In genomic region chr9:86466990-86467870, GRCm38 (mm10) we compare ENCODE assay signal across 8 mouse cellular contexts. TPM values are rescaled to one million over a fixed set of nuclear protein-coding genes. Genes with fewer than 3 reads are reported as not detected.
DNase-seq lines count a peak whose midpoint lies in the region; ATAC-seq and TF ChIP-seq lines count a peak whose summit lies in the region.

Gene Dop1a, plus strand, starts transcription at chr9:86467154.

- under 1% methylated on average over 90 of the region's 93 CpGs for WGBS in forebrain, embryonic 12.5 days
- WGBS in heart, postnatal 0 days = under 1% methylated on average over 82 of the region's 93 CpGs
- WGBS in large intestine, adult 2 months = 1% methylated on average over 93 of the region's 93 CpGs
- WGBS in lung, adult 2 months = under 1% methylated on average over 93 of the region's 93 CpGs

- H3K36me3 ChIP-seq in E14TG2a.4 (ENCODE audit: insufficient read depth, low read length) = no peaks in the 10 kb centered on the region
- H3K36me3 ChIP-seq in forebrain, embryonic 12.5 days (replicated peaks) = no peaks in the 10 kb centered on the region
- no peaks in the 10 kb centered on the region for H3K36me3 ChIP-seq in heart, postnatal 0 days (replicated peaks; ENCODE audit: control insufficient read depth, insufficient read depth, low read length)

- H3K4me2 ChIP-seq in forebrain, embryonic 12.5 days = peak within 1 kb of the TSS; percentile 92
- H3K4me2 ChIP-seq in heart, postnatal 0 days (ENCODE audit: low read depth, low read length) = peak within 1 kb of the TSS; percentile 72

- peak within 1 kb of the TSS; percentile 90 for H3K9ac ChIP-seq in forebrain, embryonic 12.5 days
- peak within 1 kb of the TSS; percentile 84 for H3K9ac ChIP-seq in heart, postnatal 0 days (replicated peaks; ENCODE audit: low read depth, low read length)

- peak; percentile 55; the same call in 1 of the 2 replicates for TF ChIP-seq POLR2A in lung, adult 2 months (IDR thresholded peaks at IDR 0.05; ENCODE audit: borderline replicate concordance, extremely low read depth, low read depth, low read length)

- peak within 1 kb of the TSS; percentile 65; the same call in 1 of the 2 replicates for H3K27ac ChIP-seq in forebrain, embryonic 12.5 days
- H3K27ac ChIP-seq in heart, postnatal 0 days (ENCODE audit: low read depth) = peak within 1 kb of the TSS; percentile 76

- H3K4me3 ChIP-seq in E14TG2a.4 (replicated peaks; ENCODE audit: low read length) = peak within 1 kb of the TSS; percentile 94
- H3K4me3 ChIP-seq in forebrain, embryonic 12.5 days (replicated peaks) = peak within 1 kb of the TSS; percentile 85
- peak within 1 kb of the TSS; percentile 83 for H3K4me3 ChIP-seq in heart, postnatal 0 days (ENCODE audit: low read depth, low read length)
- peak within 1 kb of the TSS; percentile 94 for H3K4me3 ChIP-seq in lung, adult 2 months (replicated peaks; ENCODE audit: extremely low read depth, low read depth, low read length)

- peaks cover 18% of the 10 kb centered on the region for H3K4me1 ChIP-seq in E14TG2a.4 (replicated peaks; ENCODE audit: low read depth, low read length)
- peaks cover 12% of the 10 kb centered on the region for H3K4me1 ChIP-seq in forebrain, embryonic 12.5 days
- H3K4me1 ChIP-seq in heart, postnatal 0 days (ENCODE audit: control insufficient read depth, insufficient read depth) = peaks cover 8% of the 10 kb centered on the region
- H3K4me1 ChIP-seq in lung, adult 2 months (ENCODE audit: control insufficient read depth, insufficient read depth, low read length) = peaks cover 7% of the 10 kb centered on the region; the same call in 1 of the 2 replicates

- H3K9me3 ChIP-seq in E14TG2a.4 (ENCODE audit: low read length) = no peaks in the 10 kb centered on the region
- H3K9me3 ChIP-seq in forebrain, embryonic 12.5 days = no peaks in the 10 kb centered on the region
- no peaks in the 10 kb centered on the region for H3K9me3 ChIP-seq in heart, postnatal 0 days (replicated peaks; ENCODE audit: control insufficient read depth, low read length)

- TF ChIP-seq CTCF in E14TG2a.4 (conservative IDR thresholded peaks at IDR 0.05; ENCODE audit: low read length) = no peak
- TF ChIP-seq CTCF in heart, postnatal 0 days (IDR thresholded peaks at IDR 0.05; ENCODE audit: low read depth) = peak; percentile 87
- peak; percentile 50 for TF ChIP-seq CTCF in lung, adult 2 months (IDR thresholded peaks at IDR 0.05; ENCODE audit: insufficient read depth, low read length)

- no peak for TF ChIP-seq EP300 in heart, postnatal 0 days (IDR thresholded peaks at IDR 0.05; ENCODE audit: low read depth)

- peak; percentile 83 for DNase-seq in c-Kit-positive CD71-positive TER-119-positive erythroid progenitor cells, embryonic 14.5 days (ENCODE audit: low spot score)
- DNase-seq in heart, postnatal 0 days (ENCODE audit: low spot score) = peak; percentile 88
- peak; percentile 52 for DNase-seq in large intestine, adult 2 months (ENCODE audit: low read depth, low spot score)
- peak; percentile 86 for DNase-seq in lung, adult 2 months
- DNase-seq in thymus, adult 18-20 months = peak; percentile 83

- H3K27me3 ChIP-seq in E14TG2a.4 (ENCODE audit: insufficient read depth, low read length) = peaks cover 9% of the 10 kb centered on the region
- H3K27me3 ChIP-seq in forebrain, embryonic 12.5 days = peaks cover 8% of the 10 kb centered on the region
- peaks cover 8% of the 10 kb centered on the region; the same call in 1 of the 2 replicates for H3K27me3 ChIP-seq in heart, postnatal 0 days (ENCODE audit: control insufficient read depth, insufficient read depth, low read length)

- peak; percentile 94 for ATAC-seq in forebrain, embryonic 12.5 days (ENCODE audit: low FRiP score)
- peak; percentile 94 for ATAC-seq in heart, postnatal 0 days (ENCODE audit: insufficient read depth, low read depth)
- ATAC-seq in neutrophil, adult 5-6 weeks (ENCODE audit: extremely low read depth, insufficient number of reproducible peaks, low FRiP score, poor library complexity, severe bottlenecking) = peak; percentile 77

RNA-seq across cellular contexts. Expression of gene Dop1a, which starts in this region (rescaled TPM):
- polyA plus RNA-seq in forebrain, embryonic 12.5 days (2016; fragmentation: Nextera tagmentation; extraction: Ambion mirVana) = 21.2 and 21.7 TPM in 2 replicates
- total RNA-seq in heart, postnatal 0 days (2014; rRNA removed; ENCODE audit: low replicate concordance) = 21.3 and 23.1 TPM in 2 replicates
- 7.1 and 8.2 TPM in 2 replicates for polyA plus RNA-seq in heart, postnatal 0 days (2015; fragmentation: Nextera tagmentation; extraction: Ambion mirVana)
- 8.9 and 14.7 TPM in 2 replicates for polyA plus RNA-seq in large intestine, adult 2 months (2012; rRNA removed)
- 9.0 and 13.3 TPM in 2 replicates for polyA plus RNA-seq in lung, adult 2 months (2012; rRNA removed)
- total RNA-seq in neutrophil, adult 5-6 weeks (2017) = 57.0 and 57.7 TPM in 2 replicates

Comparison
In these comparisons a context has a peak if more than half of its experiments do, and no peak if none do; other contexts are left out.
1. Peak in every context shown above with its lines: DNase-seq, ATAC-seq, H3K4me3 ChIP-seq and H3K27ac ChIP-seq.